Mouse (Mus musculus): ENCODE measurements at regions not wholly inside any gene's neighbourhood (a gene's known extent, or its start where the extent isn't known, plus 50 kb on each side); places are given as distances from the start of the nearest gene placed in this dataset.
A peak's percentile ranks its signal among the peaks of the same experiment; 100 is the strongest.
"Not testable (repeated sequence)": the region's sequence is repeated elsewhere in the genome, so short reads cannot be mapped to it uniquely, and the experiment has no call there.

- peak; percentile 1 for DNase-seq (ENCODE audit: low spot score)
Observed at GRCm38 (mm10) chr14:53428447-53428846, 825.5 kb downstream of the Dad1 start.

GRCm38 (mm10) chr14:53427636-53428035, 826.3 kb downstream of the Dad1 start:
- not testable (repeated sequence) for DNase-seq (ENCODE audit: low spot score)

- peak; percentile 31 for DNase-seq (ENCODE audit: low spot score)
Observed at GRCm38 (mm10) chr14:53416955-53417354, 836.9 kb downstream of the Dad1 start.

- DNase-seq (ENCODE audit: low spot score): not testable (repeated sequence)
Observed at GRCm38 (mm10) chr14:53407500-53408227, 846.2 kb downstream of the Dad1 start.

GRCm38 (mm10) chr14:53390307-53390706, 863.6 kb downstream of the Dad1 start:
- not testable (repeated sequence) for DNase-seq (ENCODE audit: low spot score)

GRCm38 (mm10) chr14:53374591-53374990, 879.0 kb upstream of the Olfr1507 start:
- peak; percentile 9 for DNase-seq (ENCODE audit: low spot score)

GRCm38 (mm10) chr14:53373777-53374468, 878.4 kb upstream of the Olfr1507 start:
- DNase-seq (ENCODE audit: low spot score): not testable (repeated sequence)

GRCm38 (mm10) chr14:53369776-53370175, 874.2 kb upstream of the Olfr1507 start:
- DNase-seq (ENCODE audit: low spot score): peak; percentile 39

GRCm38 (mm10) chr14:53367420-53367819, 871.9 kb upstream of the Olfr1507 start:
- not testable (repeated sequence) for DNase-seq (ENCODE audit: low spot score)

GRCm38 (mm10) chr14:53363995-53364394, 868.4 kb upstream of the Olfr1507 start:
- DNase-seq (ENCODE audit: low spot score): peak; percentile 67

- peak; percentile 9 for DNase-seq (ENCODE audit: low spot score)
Observed at GRCm38 (mm10) chr14:53362054-53362453, 866.5 kb upstream of the Olfr1507 start.

GRCm38 (mm10) chr14:53357498-53357897, 861.9 kb upstream of the Olfr1507 start:
- DNase-seq (ENCODE audit: low spot score): not testable (repeated sequence)

- DNase-seq (ENCODE audit: low spot score): not testable (repeated sequence)
Observed at GRCm38 (mm10) chr14:53356783-53357182, 861.2 kb upstream of the Olfr1507 start.

GRCm38 (mm10) chr14:53351457-53351856, 855.9 kb upstream of the Olfr1507 start:
- DNase-seq (ENCODE audit: low spot score): not testable (repeated sequence)

- not testable (repeated sequence) for DNase-seq (ENCODE audit: low spot score)
Observed at GRCm38 (mm10) chr14:53350780-53351179, 855.2 kb upstream of the Olfr1507 start.

- not testable (repeated sequence) for DNase-seq (ENCODE audit: low spot score)
Observed at GRCm38 (mm10) chr14:53349111-53349510, 853.6 kb upstream of the Olfr1507 start.

GRCm38 (mm10) chr14:53345568-53345967, 850.0 kb upstream of the Olfr1507 start:
- DNase-seq (ENCODE audit: low spot score): peak; percentile 38

- DNase-seq (ENCODE audit: low spot score): not testable (repeated sequence)
Observed at GRCm38 (mm10) chr14:53343849-53344248, 848.3 kb upstream of the Olfr1507 start.

GRCm38 (mm10) chr14:53339167-53339566, 843.6 kb upstream of the Olfr1507 start:
- DNase-seq (ENCODE audit: low spot score): not testable (repeated sequence)

GRCm38 (mm10) chr14:53337446-53337845, 841.9 kb upstream of the Olfr1507 start:
- peak; percentile 3 for DNase-seq (ENCODE audit: low spot score)

GRCm38 (mm10) chr14:53336705-53337104, 841.2 kb upstream of the Olfr1507 start:
- not testable (repeated sequence) for DNase-seq (ENCODE audit: low spot score)

- not testable (repeated sequence) for DNase-seq (ENCODE audit: low spot score)
Observed at GRCm38 (mm10) chr14:53334451-53334850, 838.9 kb upstream of the Olfr1507 start.

GRCm38 (mm10) chr14:53331153-53331552, 835.6 kb upstream of the Olfr1507 start:
- not testable (repeated sequence) for DNase-seq (ENCODE audit: low spot score)
